Mouse (Mus musculus) left cerebral cortex, adult 6 months (tissue): Measurements from ENCODE around the gene Olfr1116. TPM values are rescaled to one million over a fixed set of nuclear protein-coding genes. Genes with fewer than 3 reads are reported as not detected.

Experiments
- long read RNA-seq, 2 experiments: library from polyadenylated mRNA; unstranded; transcript quantifications; one replicate each; pipeline ENCODE4 v2.0.0; 2019 to 2020
- polyA plus RNA-seq: library from polyadenylated mRNA; unstranded; fragments of <200 nt; fragmentation: Nextera tagmentation; gene quantifications from 2 replicates; pipeline ENCODE4 v1.2.3, GENCODE M21; 2021

The Olfr1116 gene
- polyA plus RNA-seq: not detected in 2 replicates
- long read RNA-seq, experiment 1: 0 reads
- long read RNA-seq, experiment 2: 0 reads

GRCm38 (mm10) chr2:87267234-87267633 is at the start of gene Olfr1116:
Olfr1116 (plus strand) TSS chr2:87267534.

GRCm38 (mm10) chr2:87247713-87248112 is 19.6 kb upstream of the Olfr1116 start, which contains the start of gene Olfr1115:
Olfr1115 (plus strand) TSS chr2:87248013.

GRCm38 (mm10) chr2:87307281-87307680 is 39.9 kb downstream of the Olfr1116 start, which contains the start of gene Olfr1118:
Olfr1118 (plus strand) TSS chr2:87307581.

Other genes with a start within 250 kb of the Olfr1116 start
- gene Olfr1104, start 240.5 kb upstream of the Olfr1116 start, polyA plus RNA-seq: not detected in 2 replicates
- not detected in 2 replicates for gene Olfr1105, start 231.0 kb upstream of the Olfr1116 start, polyA plus RNA-seq
- not detected in 2 replicates for gene Olfr1106, start 215.3 kb upstream of the Olfr1116 start, polyA plus RNA-seq
- gene Olfr1107, start 191.7 kb upstream of the Olfr1116 start, polyA plus RNA-seq: not detected in 2 replicates
- gene Olfr1109, start 171.5 kb upstream of the Olfr1116 start, polyA plus RNA-seq: not detected in 2 replicates
- not detected in 2 replicates for gene Olfr259, start 153.0 kb upstream of the Olfr1116 start, polyA plus RNA-seq
- gene Olfr1110, start 127.2 kb upstream of the Olfr1116 start, polyA plus RNA-seq: not detected in 2 replicates
- gene Olfr1111, start 114.9 kb upstream of the Olfr1116 start, polyA plus RNA-seq: not detected in 2 replicates
- not detected in 2 replicates for gene Olfr1112, start 79.7 kb upstream of the Olfr1116 start, polyA plus RNA-seq
- not detected in 2 replicates for gene Olfr1113, start 58.6 kb upstream of the Olfr1116 start, polyA plus RNA-seq
- gene Olfr1115, start 19.5 kb upstream of the Olfr1116 start, polyA plus RNA-seq: not detected in 2 replicates
- gene Olfr1118, start 40.0 kb downstream of the Olfr1116 start, polyA plus RNA-seq: not detected in 2 replicates
- gene Olfr1120, start 87.3 kb downstream of the Olfr1116 start, polyA plus RNA-seq: not detected in 2 replicates
- not detected in 2 replicates for gene Olfr1121, start 102.4 kb downstream of the Olfr1116 start, polyA plus RNA-seq
- not detected in 2 replicates for gene Olfr1122, start 118.3 kb downstream of the Olfr1116 start, polyA plus RNA-seq
- gene Olfr1123, start 149.1 kb downstream of the Olfr1116 start, polyA plus RNA-seq: not detected in 2 replicates
- 0.11 TPM in 2 replicates for gene Olfr1124, start 162.7 kb downstream of the Olfr1116 start, polyA plus RNA-seq
- not detected in 2 replicates for gene Olfr1126, start 186.4 kb downstream of the Olfr1116 start, polyA plus RNA-seq
- gene Pramel7, start 229.6 kb downstream of the Olfr1116 start, polyA plus RNA-seq: not detected in 2 replicates
- gene Pramel6, start 239.0 kb downstream of the Olfr1116 start, polyA plus RNA-seq: not detected in 2 replicates